Mouse (Mus musculus): Measurements from ENCODE around the gene Msgn1.

GRCm38 (mm10) chr12:11224722-11225121 is 15.9 kb upstream of the Msgn1 start:
- TF ChIP-seq CTCF (conservative IDR thresholded peaks at IDR 0.05 in 1 of 2, IDR thresholded peaks at IDR 0.05 in 1 of 2; ENCODE audit: low read depth in 2 of 2, low read length in 2 of 2) (no peak), POLR2A (IDR thresholded peaks at IDR 0.05; ENCODE audit: low read depth, low read length) (no peak), POLR2AphosphoS2 (IDR thresholded peaks at IDR 0.05; ENCODE audit: low read depth, low read length) (no peak), E2F4 (IDR thresholded peaks at IDR 0.05; ENCODE audit: insufficient replicate concordance, low read depth, low read length) (no peak), ZNF384 (IDR thresholded peaks at IDR 0.05; ENCODE audit: low read depth, low read length) (no peak), IRF4 (IDR thresholded peaks at IDR 0.05; ENCODE audit: low read depth, low read length) (no peak), NRF1 (IDR thresholded peaks at IDR 0.05; ENCODE audit: low read depth, low read length) (no peak), ZC3H11A (IDR thresholded peaks at IDR 0.05; ENCODE audit: low read depth, low read length) (no peak), MAX (IDR thresholded peaks at IDR 0.05; ENCODE audit: low read length) (no peak), EP300 (IDR thresholded peaks at IDR 0.05; ENCODE audit: low read length) (no peak)
